Mouse (Mus musculus): ENCODE results near the gene Tarm1. TPM values are rescaled to one million over a fixed set of nuclear protein-coding genes. Genes with fewer than 3 reads are reported as not detected.

Tarm1 gene
- polyA plus RNA-seq, 1 experiment: 0.84 TPM

DNA sequence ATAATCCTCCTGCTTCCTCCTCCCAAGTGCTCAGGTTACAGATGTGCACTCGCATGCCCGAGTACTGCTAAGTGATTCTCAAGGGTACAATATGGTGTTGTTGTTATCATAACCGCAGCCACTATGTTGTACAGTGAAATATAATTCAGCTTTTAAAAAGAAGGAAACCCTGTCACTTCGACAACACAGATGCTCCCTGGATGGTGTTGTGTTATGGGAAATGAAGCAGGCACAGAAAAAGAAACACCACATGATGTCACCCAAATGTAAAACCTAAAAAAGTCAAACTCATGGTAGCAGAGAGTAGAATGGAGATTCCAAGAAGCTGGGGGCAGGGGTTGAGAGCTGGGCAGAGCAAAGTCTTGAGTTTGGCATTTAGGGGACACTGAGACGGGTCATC lies 51.8 kb downstream of the Tarm1 start:
- TF ChIP-seq POLR2A (IDR thresholded peaks at IDR 0.05; ENCODE audit: borderline replicate concordance, insufficient read depth, low read length) (no peak), CTCF (IDR thresholded peaks at IDR 0.05; ENCODE audit: borderline replicate concordance, insufficient read depth, low read depth, low read length) (no peak)
- DNase-seq: no peak
- no peak overlapping the region for H3K4me3 ChIP-seq (replicated peaks; ENCODE audit: insufficient read depth, low read depth, low read length)
- H3K27me3 ChIP-seq (ENCODE audit: control insufficient read depth, insufficient read depth, low read length): no peaks in the 10 kb centered on the region
- no peaks in the 10 kb centered on the region for H3K4me1 ChIP-seq (ENCODE audit: control insufficient read depth, insufficient read depth, low read length)
- WGBS: 78% methylated on average over 5 of the region's 5 CpGs
- no peak overlapping the region for H3K27ac ChIP-seq (ENCODE audit: insufficient read depth, low read length)

GRCm38 (mm10) chr7:3448737-3449454 lies 53.5 kb downstream of the Tarm1 start:
- WGBS: 14% methylated on average over 15 of the region's 15 CpGs
- Histone ChIP-seq H3K4me1 (ENCODE audit: control insufficient read depth, insufficient read depth, low read length) (no peaks in the 10 kb centered on the region), H3K27me3 (ENCODE audit: control insufficient read depth, insufficient read depth, low read length) (no peaks in the 10 kb centered on the region), H3K4me3 (replicated peaks; ENCODE audit: insufficient read depth, low read depth, low read length) (no peak overlapping the region), H3K27ac (ENCODE audit: insufficient read depth, low read length) (no peak overlapping the region)
- DNase-seq: peak; percentile 48 to 74
- no peak for TF ChIP-seq POLR2A (IDR thresholded peaks at IDR 0.05; ENCODE audit: borderline replicate concordance, insufficient read depth, low read length)
- TF ChIP-seq CTCF (IDR thresholded peaks at IDR 0.05; ENCODE audit: borderline replicate concordance, insufficient read depth, low read depth, low read length): peak; percentile 67

- Histone ChIP-seq H3K4me3 (replicated peaks; ENCODE audit: insufficient read depth, low read depth, low read length) (no peak overlapping the region), H3K4me1 (ENCODE audit: control insufficient read depth, insufficient read depth, low read length) (no peaks in the 10 kb centered on the region), H3K27me3 (ENCODE audit: control insufficient read depth, insufficient read depth, low read length) (no peaks in the 10 kb centered on the region), H3K27ac (ENCODE audit: insufficient read depth, low read length) (no peak overlapping the region)
- DNase-seq: no peak
- TF ChIP-seq CTCF (IDR thresholded peaks at IDR 0.05; ENCODE audit: borderline replicate concordance, insufficient read depth, low read depth, low read length): no peak
- no peak for TF ChIP-seq POLR2A (IDR thresholded peaks at IDR 0.05; ENCODE audit: borderline replicate concordance, insufficient read depth, low read length)
- WGBS: 66% methylated on average over 4 of the region's 4 CpGs
These were observed 55.4 kb downstream of the Tarm1 start for GRCm38 (mm10) chr7:3447026-3447425.

- TF ChIP-seq CTCF (IDR thresholded peaks at IDR 0.05; ENCODE audit: borderline replicate concordance, insufficient read depth, low read depth, low read length): no peak
- TF ChIP-seq POLR2A (IDR thresholded peaks at IDR 0.05; ENCODE audit: borderline replicate concordance, insufficient read depth, low read length): no peak
- no peaks in the 10 kb centered on the region for H3K4me1 ChIP-seq (ENCODE audit: control insufficient read depth, insufficient read depth, low read length)
- 74% methylated on average over 3 of the region's 3 CpGs for WGBS
- DNase-seq: no peak
- H3K4me3 ChIP-seq (replicated peaks; ENCODE audit: insufficient read depth, low read depth, low read length): no peak overlapping the region
- H3K27ac ChIP-seq (ENCODE audit: insufficient read depth, low read length): no peak overlapping the region
- H3K27me3 ChIP-seq (ENCODE audit: control insufficient read depth, insufficient read depth, low read length): no peaks in the 10 kb centered on the region
These were observed 55.8 kb downstream of the Tarm1 start for GRCm38 (mm10) chr7:3446584-3446983.

DNA sequence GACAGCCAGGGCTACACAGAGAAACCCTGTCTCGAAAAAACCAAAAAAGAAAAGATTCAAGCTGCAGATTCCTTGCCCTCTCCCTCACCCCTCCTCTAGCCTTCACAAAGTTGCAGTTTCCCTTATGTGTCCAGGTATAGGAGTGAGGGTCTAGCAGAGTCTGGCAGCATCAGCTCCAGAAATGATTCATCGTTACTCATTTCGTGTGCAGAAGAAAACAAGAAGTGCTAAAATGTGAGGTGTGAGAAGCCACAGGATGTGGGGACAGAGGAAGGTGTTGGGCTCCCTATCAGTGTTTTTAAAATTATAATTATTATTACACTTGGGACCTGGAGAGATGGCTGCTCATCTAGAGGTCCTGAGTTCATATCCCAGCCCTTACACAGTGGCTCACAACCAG lies 57.7 kb downstream of the Tarm1 start:
- H3K4me3 ChIP-seq (replicated peaks; ENCODE audit: insufficient read depth, low read depth, low read length): no peak overlapping the region
- no peaks in the 10 kb centered on the region for H3K4me1 ChIP-seq (ENCODE audit: control insufficient read depth, insufficient read depth, low read length)
- no peaks in the 10 kb centered on the region for H3K27me3 ChIP-seq (ENCODE audit: control insufficient read depth, insufficient read depth, low read length)
- WGBS: 85% methylated on average over 3 of the region's 3 CpGs
- H3K27ac ChIP-seq (ENCODE audit: insufficient read depth, low read length): no peak overlapping the region
- TF ChIP-seq POLR2A (IDR thresholded peaks at IDR 0.05; ENCODE audit: borderline replicate concordance, insufficient read depth, low read length) (no peak), CTCF (IDR thresholded peaks at IDR 0.05; ENCODE audit: borderline replicate concordance, insufficient read depth, low read depth, low read length) (no peak)
- DNase-seq: no peak

- H3K4me3 ChIP-seq (replicated peaks; ENCODE audit: insufficient read depth, low read depth, low read length): no peak overlapping the region
- DNase-seq: no peak
- WGBS: 71% methylated on average over 10 of the region's 10 CpGs
- H3K27ac ChIP-seq (ENCODE audit: insufficient read depth, low read length): no peak overlapping the region
- TF ChIP-seq CTCF (IDR thresholded peaks at IDR 0.05; ENCODE audit: borderline replicate concordance, insufficient read depth, low read depth, low read length) (no peak), POLR2A (IDR thresholded peaks at IDR 0.05; ENCODE audit: borderline replicate concordance, insufficient read depth, low read length) (no peak)
- no peaks in the 10 kb centered on the region for H3K27me3 ChIP-seq (ENCODE audit: control insufficient read depth, insufficient read depth, low read length)
- no peaks in the 10 kb centered on the region for H3K4me1 ChIP-seq (ENCODE audit: control insufficient read depth, insufficient read depth, low read length)
These were observed 59.9 kb downstream of the Tarm1 start for GRCm38 (mm10) chr7:3442476-3443062.

- no peak for DNase-seq
- no peak overlapping the region for H3K27ac ChIP-seq (ENCODE audit: insufficient read depth, low read length)
- TF ChIP-seq CTCF (IDR thresholded peaks at IDR 0.05; ENCODE audit: borderline replicate concordance, insufficient read depth, low read depth, low read length): no peak
- no peak for TF ChIP-seq POLR2A (IDR thresholded peaks at IDR 0.05; ENCODE audit: borderline replicate concordance, insufficient read depth, low read length)
- no peak overlapping the region for H3K4me3 ChIP-seq (replicated peaks; ENCODE audit: insufficient read depth, low read depth, low read length)
- H3K27me3 ChIP-seq (ENCODE audit: control insufficient read depth, insufficient read depth, low read length): no peaks in the 10 kb centered on the region
- 19% methylated on average over 8 of the region's 8 CpGs for WGBS
- no peaks in the 10 kb centered on the region for H3K4me1 ChIP-seq (ENCODE audit: control insufficient read depth, insufficient read depth, low read length)
These were observed 61.9 kb downstream of the Tarm1 start for GRCm38 (mm10) chr7:3440526-3440925.

DNA sequence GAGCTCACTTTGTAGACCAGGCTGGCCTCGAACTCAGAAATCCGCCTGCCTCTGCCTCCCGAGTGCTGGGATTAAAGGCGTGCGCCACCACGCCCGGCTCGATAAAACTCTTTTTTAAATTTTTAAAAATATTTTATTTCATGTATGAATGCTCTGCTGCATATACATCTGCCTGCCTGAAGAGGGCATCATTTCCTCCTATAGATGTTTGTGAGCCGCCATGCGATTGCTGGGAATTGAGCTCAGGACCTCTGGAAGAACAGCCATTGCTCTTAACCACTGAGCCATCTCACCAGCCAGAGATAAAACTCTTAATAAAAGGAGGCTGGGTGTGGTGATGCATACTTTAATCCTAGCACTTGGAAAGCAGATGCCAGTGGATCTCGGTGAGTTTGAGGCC lies 62.4 kb downstream of the Tarm1 start:
- Histone ChIP-seq H3K27me3 (ENCODE audit: control insufficient read depth, insufficient read depth, low read length) (no peaks in the 10 kb centered on the region), H3K4me1 (ENCODE audit: control insufficient read depth, insufficient read depth, low read length) (no peaks in the 10 kb centered on the region), H3K4me3 (replicated peaks; ENCODE audit: insufficient read depth, low read depth, low read length) (no peak overlapping the region), H3K27ac (ENCODE audit: insufficient read depth, low read length) (no peak overlapping the region)
- WGBS: 76% methylated on average over 11 of the region's 11 CpGs
- TF ChIP-seq CTCF (IDR thresholded peaks at IDR 0.05; ENCODE audit: borderline replicate concordance, insufficient read depth, low read depth, low read length) (no peak), POLR2A (IDR thresholded peaks at IDR 0.05; ENCODE audit: borderline replicate concordance, insufficient read depth, low read length) (no peak)
- DNase-seq: no peak
